Mouse (Mus musculus): ENCODE results near the gene Bend5. TPM values are rescaled to one million over a fixed set of nuclear protein-coding genes. Genes with fewer than 3 reads are reported as not detected.
A peak's percentile ranks its signal among the peaks of the same experiment; 100 is the strongest.

Gene Bend5
- polyA plus RNA-seq (2016; fragmentation: Nextera tagmentation; extraction: Ambion mirVana), result 25.6 and 35.7 TPM in 2 replicates

DNA sequence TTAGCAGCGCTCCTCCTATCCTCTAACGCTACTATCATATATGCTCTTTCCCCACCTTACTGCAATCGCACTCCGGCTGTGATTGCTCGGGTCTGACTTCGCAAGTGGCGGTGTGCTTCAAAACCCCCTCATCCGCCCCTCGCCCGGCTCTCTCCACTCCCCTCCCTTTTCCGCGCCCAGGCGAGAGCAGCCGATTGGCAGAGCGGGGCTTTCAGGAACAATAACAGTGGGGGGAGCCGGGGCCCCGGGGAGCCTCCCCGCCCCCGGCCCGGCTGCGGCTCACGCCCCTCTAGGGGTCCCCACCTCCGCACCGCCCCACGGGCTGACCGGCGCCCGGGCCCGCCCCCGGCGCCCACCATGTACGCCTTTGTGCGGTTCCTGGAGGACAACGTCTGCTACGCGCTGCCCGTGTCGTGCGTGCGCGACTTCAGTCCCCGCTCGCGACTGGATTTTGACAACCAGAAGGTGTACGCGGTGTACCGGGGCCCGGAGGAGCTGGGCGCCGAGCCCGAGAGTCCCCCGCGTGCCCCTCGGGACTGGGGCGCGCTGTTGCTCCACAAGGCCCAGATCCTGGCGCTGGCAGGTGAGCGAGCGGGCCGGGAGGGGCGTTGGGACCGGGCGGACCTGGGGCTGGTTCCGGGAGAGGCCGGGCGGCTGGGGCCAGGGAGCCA lies at the start of gene Bend5:
Bend5 (plus strand) TSS at position 189 of the 671 bp plus-strand sequence.
- H3K9me3 ChIP-seq, result no peaks in the 10 kb centered on the region
- H3K4me3 ChIP-seq, result peak within 1 kb of the TSS; percentile 88
- no peaks in the 10 kb centered on the region for H3K27me3 ChIP-seq (ENCODE audit: insufficient read depth, poor library complexity, severe bottlenecking)
- WGBS, result under 1% methylated on average over 66 of the region's 66 CpGs
- H3K27ac ChIP-seq, result peak within 1 kb of the TSS; percentile 96
- peak; percentile 92 for DNase-seq (ENCODE audit: low spot score)
- H3K4me1 ChIP-seq (replicated peaks), result peaks cover 25% of the 10 kb centered on the region
- peaks cover 18% of the 10 kb centered on the region for H3K36me3 ChIP-seq

GRCm38 (mm10) chr4:111367771-111368170 lies 47.0 kb upstream of the Bend5 start:
- no peaks in the 10 kb centered on the region for H3K27me3 ChIP-seq (ENCODE audit: insufficient read depth, poor library complexity, severe bottlenecking)
- H3K4me1 ChIP-seq (replicated peaks), result no peaks in the 10 kb centered on the region
- no peak for DNase-seq (ENCODE audit: low spot score)
- no peaks in the 10 kb centered on the region for H3K9me3 ChIP-seq
- WGBS, result 86% methylated on average over 2 of the region's 2 CpGs
- no peak overlapping the region for H3K27ac ChIP-seq
- H3K4me3 ChIP-seq, result no peak overlapping the region
- H3K36me3 ChIP-seq, result no peaks in the 10 kb centered on the region

DNA sequence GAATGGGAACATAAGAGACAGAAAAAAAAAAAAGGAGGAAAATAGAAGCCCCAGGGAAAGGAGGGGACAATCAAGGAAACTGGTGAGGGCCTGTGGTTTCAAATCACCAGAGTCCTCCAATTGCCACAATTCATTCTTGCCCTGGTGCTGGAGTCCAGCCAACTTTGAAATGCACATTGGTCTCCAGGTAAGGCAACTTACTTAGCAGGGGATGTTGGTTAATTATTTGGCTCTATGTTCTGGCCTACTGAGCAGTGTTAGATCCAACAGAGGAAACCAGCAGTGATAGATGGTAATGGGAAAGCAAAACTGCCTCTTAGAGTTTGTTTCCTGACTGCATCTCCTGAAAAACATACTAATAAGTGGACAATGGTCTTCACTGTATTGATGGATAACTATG lies 37.6 kb upstream of the Bend5 start:
- Histone ChIP-seq H3K36me3 (no peaks in the 10 kb centered on the region), H3K4me3 (no peak overlapping the region), H3K4me1 (replicated peaks) (no peaks in the 10 kb centered on the region), H3K27ac (no peak overlapping the region), H3K9me3 (no peaks in the 10 kb centered on the region), H3K27me3 (ENCODE audit: insufficient read depth, poor library complexity, severe bottlenecking) (no peaks in the 10 kb centered on the region)
- no peak for DNase-seq (ENCODE audit: low spot score)

GRCm38 (mm10) chr4:111378071-111378470 lies 36.7 kb upstream of the Bend5 start:
- no peaks in the 10 kb centered on the region for H3K36me3 ChIP-seq
- DNase-seq (ENCODE audit: low spot score), result no peak
- no peak overlapping the region for H3K4me3 ChIP-seq
- no peak overlapping the region for H3K27ac ChIP-seq
- no peaks in the 10 kb centered on the region for H3K4me1 ChIP-seq (replicated peaks)
- WGBS, result 92% methylated on average over 3 of the region's 3 CpGs
- H3K27me3 ChIP-seq (ENCODE audit: insufficient read depth, poor library complexity, severe bottlenecking), result no peaks in the 10 kb centered on the region
- no peaks in the 10 kb centered on the region for H3K9me3 ChIP-seq

DNA sequence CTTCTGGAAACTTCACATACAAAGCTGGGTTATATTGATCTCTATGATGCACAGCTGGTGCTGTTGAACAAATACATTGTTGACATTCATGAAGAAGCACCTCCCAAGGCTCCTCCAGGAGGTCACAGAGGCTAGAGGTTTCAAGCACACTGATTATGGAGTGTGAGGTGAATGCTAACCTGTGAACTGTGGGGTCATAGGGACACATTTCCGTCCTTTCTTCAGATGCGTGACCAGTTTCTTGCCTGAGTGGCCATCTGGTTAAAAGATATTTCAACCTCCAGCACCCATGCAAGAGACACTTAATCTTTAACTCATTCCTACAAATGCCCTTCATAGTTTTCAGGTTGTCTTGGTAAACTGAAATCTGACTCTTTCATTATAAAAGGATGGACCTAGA lies 31.7 kb upstream of the Bend5 start:
- Histone ChIP-seq H3K4me1 (replicated peaks) (no peaks in the 10 kb centered on the region), H3K9me3 (no peaks in the 10 kb centered on the region), H3K27ac (no peak overlapping the region), H3K27me3 (ENCODE audit: insufficient read depth, poor library complexity, severe bottlenecking) (no peaks in the 10 kb centered on the region), H3K4me3 (no peak overlapping the region), H3K36me3 (no peaks in the 10 kb centered on the region)
- no peak for DNase-seq (ENCODE audit: low spot score)
- 71% methylated on average over 2 of the region's 2 CpGs for whole genome bisulfite sequencing

DNA sequence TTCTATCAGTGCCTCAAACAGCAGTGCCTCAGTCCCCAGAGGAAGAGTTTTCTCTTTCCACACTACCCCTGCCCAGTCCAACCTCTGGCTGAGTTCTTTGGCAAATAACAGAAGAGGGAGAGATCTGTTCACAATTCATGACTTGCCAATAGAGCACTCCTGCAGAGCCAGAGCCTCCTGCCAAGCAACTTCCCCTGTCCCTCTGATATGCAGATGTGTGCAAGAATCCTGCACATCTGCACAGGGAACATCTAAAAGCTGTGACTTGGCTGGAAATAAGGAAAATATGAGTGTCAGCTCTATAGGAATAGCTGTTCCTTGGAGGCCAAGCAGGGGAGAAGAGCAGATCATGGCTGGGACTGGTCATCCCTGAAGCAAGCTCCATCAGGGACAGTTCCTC lies 24.1 kb upstream of the Bend5 start:
- no peak overlapping the region for H3K4me3 ChIP-seq
- no peak overlapping the region for H3K27ac ChIP-seq
- no peaks in the 10 kb centered on the region for H3K36me3 ChIP-seq
- H3K4me1 ChIP-seq (replicated peaks), result no peaks in the 10 kb centered on the region
- no peaks in the 10 kb centered on the region for H3K9me3 ChIP-seq
- no peaks in the 10 kb centered on the region for H3K27me3 ChIP-seq (ENCODE audit: insufficient read depth, poor library complexity, severe bottlenecking)
- no peak for DNase-seq (ENCODE audit: low spot score)

GRCm38 (mm10) chr4:111399784-111400183 lies 15.0 kb upstream of the Bend5 start:
- Histone ChIP-seq H3K27ac (no peak overlapping the region), H3K36me3 (no peaks in the 10 kb centered on the region), H3K9me3 (no peaks in the 10 kb centered on the region), H3K27me3 (ENCODE audit: insufficient read depth, poor library complexity, severe bottlenecking) (no peaks in the 10 kb centered on the region), H3K4me1 (replicated peaks) (no peaks in the 10 kb centered on the region), H3K4me3 (no peak overlapping the region)
- no peak for DNase-seq (ENCODE audit: low spot score)

GRCm38 (mm10) chr4:111400676-111401075 lies 14.1 kb upstream of the Bend5 start:
- Histone ChIP-seq H3K4me3 (no peak overlapping the region), H3K4me1 (replicated peaks) (no peaks in the 10 kb centered on the region), H3K36me3 (no peaks in the 10 kb centered on the region), H3K27me3 (ENCODE audit: insufficient read depth, poor library complexity, severe bottlenecking) (no peaks in the 10 kb centered on the region), H3K9me3 (no peaks in the 10 kb centered on the region), H3K27ac (no peak overlapping the region)
- 56% methylated on average over 2 of the region's 2 CpGs for WGBS
- DNase-seq (ENCODE audit: low spot score), result no peak

DNA sequence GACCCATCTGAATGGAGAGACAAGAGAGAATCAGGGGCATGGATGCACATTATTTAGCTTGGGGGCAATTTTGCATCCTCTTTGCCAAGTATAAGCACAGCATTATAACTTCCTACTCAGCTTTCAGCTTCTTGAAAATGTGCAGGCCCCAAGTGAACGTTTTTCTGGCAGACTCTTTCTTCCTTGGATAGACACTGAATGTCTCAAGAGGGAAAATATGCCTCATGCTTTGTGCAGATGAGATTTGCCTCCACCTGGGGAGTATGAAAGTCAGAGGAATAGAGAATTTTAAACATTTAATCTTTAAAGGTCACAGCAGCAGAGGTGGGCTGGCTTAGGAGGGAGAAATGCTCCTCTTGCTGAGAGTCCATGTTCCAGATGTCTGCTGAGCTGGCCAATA lies 11.6 kb upstream of the Bend5 start:
- H3K4me3 ChIP-seq, result no peak overlapping the region
- DNase-seq (ENCODE audit: low spot score), result no peak
- H3K27me3 ChIP-seq (ENCODE audit: insufficient read depth, poor library complexity, severe bottlenecking), result no peaks in the 10 kb centered on the region
- no peak overlapping the region for H3K27ac ChIP-seq
- 62% methylated on average over 1 of the region's 1 CpGs for WGBS
- no peaks in the 10 kb centered on the region for H3K36me3 ChIP-seq
- no peaks in the 10 kb centered on the region for H3K9me3 ChIP-seq
- H3K4me1 ChIP-seq (replicated peaks), result no peaks in the 10 kb centered on the region

GRCm38 (mm10) chr4:111410731-111411130 lies 4.1 kb upstream of the Bend5 start:
- Histone ChIP-seq H3K27ac (no peak overlapping the region), H3K36me3 (no peaks in the 10 kb centered on the region), H3K4me3 (no peak overlapping the region), H3K27me3 (ENCODE audit: insufficient read depth, poor library complexity, severe bottlenecking) (no peaks in the 10 kb centered on the region), H3K4me1 (replicated peaks) (peaks cover 10% of the 10 kb centered on the region), H3K9me3 (no peaks in the 10 kb centered on the region)
- no peak for DNase-seq (ENCODE audit: low spot score)
- 92% methylated on average over 4 of the region's 4 CpGs for WGBS

DNA sequence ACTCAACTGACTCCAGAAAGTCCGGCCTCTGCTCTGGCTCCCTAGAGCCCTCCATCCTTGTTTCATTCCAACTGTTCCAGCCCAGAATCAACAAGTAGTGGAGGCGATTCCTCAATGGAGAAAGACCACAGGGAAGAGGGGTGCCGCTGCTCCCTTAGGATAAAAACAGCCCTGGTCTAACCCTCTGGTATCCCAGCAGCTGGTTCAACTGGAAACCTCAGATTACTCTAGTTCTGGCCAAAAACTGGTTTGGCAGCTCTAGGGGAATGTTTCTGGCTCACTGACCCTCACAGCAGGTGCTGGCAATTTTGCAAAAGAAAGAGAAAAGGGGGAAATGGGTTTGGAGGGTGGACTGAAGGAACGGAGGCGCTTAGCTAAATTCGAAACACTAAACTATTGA lies 407 bp upstream of the Bend5 start:
- Histone ChIP-seq H3K27ac (peak overlapping the region; percentile 96), H3K4me1 (replicated peaks) (peaks cover 25% of the 10 kb centered on the region), H3K9me3 (no peaks in the 10 kb centered on the region), H3K36me3 (peaks cover 15% of the 10 kb centered on the region), H3K4me3 (peak overlapping the region; percentile 88), H3K27me3 (ENCODE audit: insufficient read depth, poor library complexity, severe bottlenecking) (no peaks in the 10 kb centered on the region)
- DNase-seq (ENCODE audit: low spot score), result no peak
- under 1% methylated on average over 6 of the region's 6 CpGs for WGBS

DNA sequence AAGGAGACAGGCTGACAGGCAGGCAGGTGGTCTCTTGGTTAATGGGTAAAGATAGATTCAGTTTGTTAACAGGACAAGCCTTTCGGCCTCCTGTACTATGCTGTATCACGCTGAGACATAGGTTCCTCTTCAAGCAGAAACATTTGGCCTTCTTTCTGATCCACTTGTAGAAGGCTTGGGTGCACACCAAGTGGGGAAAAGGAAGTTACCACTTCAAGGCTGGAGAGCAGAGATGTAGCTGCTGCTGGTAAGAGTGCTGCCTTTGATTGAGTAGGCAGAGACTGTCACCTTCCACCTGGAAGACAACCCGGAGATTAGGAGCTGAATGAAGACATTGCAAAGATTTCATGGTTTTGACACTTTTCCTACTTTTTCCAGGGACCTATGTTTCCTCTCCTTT lies 1.3 kb downstream of the Bend5 start:
- Histone ChIP-seq H3K27me3 (ENCODE audit: insufficient read depth, poor library complexity, severe bottlenecking) (no peaks in the 10 kb centered on the region), H3K4me1 (replicated peaks) (peaks cover 25% of the 10 kb centered on the region), H3K36me3 (peaks cover 23% of the 10 kb centered on the region), H3K9me3 (no peaks in the 10 kb centered on the region), H3K4me3 (peak overlapping the region; percentile 88), H3K27ac (peak overlapping the region; percentile 96; the same call in 1 of the 2 replicates)
- 76% methylated on average over 3 of the region's 3 CpGs for WGBS
- no peak for DNase-seq (ENCODE audit: low spot score)

DNA sequence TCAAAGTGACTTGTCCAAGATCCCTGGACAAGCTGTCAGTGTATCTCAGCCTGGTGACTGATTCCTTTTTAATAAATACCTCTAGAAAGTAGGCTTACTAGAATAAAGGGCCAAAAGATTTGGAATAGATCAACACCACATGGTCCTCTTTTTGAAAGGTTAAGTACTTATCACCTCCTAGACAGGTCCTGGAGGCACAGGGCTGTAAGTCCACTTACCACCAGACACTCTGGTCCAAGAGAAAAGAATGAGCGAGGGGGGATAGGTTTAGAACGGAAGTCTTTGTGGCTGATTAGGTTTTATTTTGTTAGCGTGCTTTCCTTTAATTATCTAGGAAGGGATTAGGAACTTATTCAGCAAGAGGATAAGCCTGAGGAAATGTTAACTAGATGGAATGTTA lies 1.7 kb downstream of the Bend5 start:
- no peaks in the 10 kb centered on the region for H3K9me3 ChIP-seq
- H3K4me3 ChIP-seq, result peak overlapping the region; percentile 88; the same call in 1 of the 2 replicates
- peaks cover 24% of the 10 kb centered on the region for H3K36me3 ChIP-seq
- peaks cover 25% of the 10 kb centered on the region for H3K4me1 ChIP-seq (replicated peaks)
- H3K27me3 ChIP-seq (ENCODE audit: insufficient read depth, poor library complexity, severe bottlenecking), result no peaks in the 10 kb centered on the region
- no peak for DNase-seq (ENCODE audit: low spot score)
- WGBS, result 87% methylated on average over 3 of the region's 3 CpGs
- H3K27ac ChIP-seq, result no peak overlapping the region

DNA sequence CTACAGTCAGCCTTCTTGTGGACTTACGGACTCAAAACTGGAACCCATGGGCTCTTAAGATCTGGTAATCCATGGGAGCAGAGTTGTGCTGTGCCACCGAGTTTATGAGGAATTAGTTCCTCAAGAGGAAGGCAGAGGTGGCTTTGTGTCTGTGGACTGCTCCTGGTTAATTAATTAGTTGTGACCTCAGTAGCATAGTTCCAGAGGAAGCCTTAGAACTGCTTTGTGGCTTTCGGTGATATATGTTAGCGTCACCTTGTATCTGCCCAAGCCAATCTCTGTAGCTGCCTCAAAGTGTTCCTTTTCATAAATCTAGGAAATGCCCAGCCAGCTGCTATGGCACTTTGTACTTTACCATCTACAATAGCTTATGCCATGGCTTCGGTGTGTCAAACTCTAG lies 2.9 kb downstream of the Bend5 start:
- Histone ChIP-seq H3K4me3 (no peak overlapping the region), H3K36me3 (peaks cover 24% of the 10 kb centered on the region), H3K4me1 (replicated peaks) (peaks cover 25% of the 10 kb centered on the region), H3K27me3 (ENCODE audit: insufficient read depth, poor library complexity, severe bottlenecking) (no peaks in the 10 kb centered on the region), H3K27ac (no peak overlapping the region), H3K9me3 (no peaks in the 10 kb centered on the region)
- DNase-seq (ENCODE audit: low spot score), result no peak
- WGBS, result 95% methylated on average over 5 of the region's 5 CpGs
